12 mouse cellular contexts compared by ENCODE assay signal in the genomic region with DNA sequence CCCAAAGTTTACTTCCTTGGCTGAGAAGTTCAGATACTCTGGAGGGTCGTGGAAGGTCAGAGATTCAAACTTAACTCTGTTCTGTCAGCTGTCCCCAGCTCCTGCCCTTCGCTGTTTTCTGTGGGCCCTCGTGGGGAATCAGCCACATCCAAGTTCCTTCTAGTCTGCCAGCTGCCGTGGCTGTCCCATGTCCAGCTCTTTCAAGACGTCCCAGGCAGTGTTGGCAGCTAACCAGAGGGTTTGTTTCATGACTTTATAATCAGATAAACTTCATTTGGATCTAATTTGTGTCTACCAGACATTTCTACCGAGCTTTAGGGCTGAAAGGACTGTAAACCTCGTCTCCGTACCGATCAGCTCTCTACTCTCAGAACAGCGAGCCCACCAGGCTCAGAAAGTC.
DNase-seq lines count a peak whose midpoint lies in the region; ATAC-seq and TF ChIP-seq lines count a peak whose summit lies in the region.
"Had no signal": no experiment of that assay in that cellular context is flagged by ENCODE, and none has a peak within 500 bp of the region (broad histone marks: within the 10 kb centered on the region; RNA-seq: fewer than 3 reads in every experiment).

No protein-coding gene starts in this region.

- TF ChIP-seq POLR2A in MEL (IDR thresholded peaks at IDR 0.05; ENCODE audit: control insufficient read depth in 1 of 2, insufficient read depth in 1 of 2, low read depth in 1 of 2, low read length in 2 of 2, poor library complexity in 1 of 2), result no peak

- TF ChIP-seq RAD21 in MEL (IDR thresholded peaks at IDR 0.05; ENCODE audit: low read depth, low read length), result no peak

- TF ChIP-seq EP300 in MEL (IDR thresholded peaks at IDR 0.05; ENCODE audit: low read depth in 1 of 2, low read length in 2 of 2), result no peak

- peaks cover 0 to 4% of the 10 kb centered on the region in 2 experiments; a peak in 2 of 4 replicates for H3K4me1 ChIP-seq in MEL (ENCODE audit: control insufficient read depth in 1 of 2, insufficient read depth in 2 of 2, low read length in 2 of 2)
- peaks cover 22% of the 10 kb centered on the region for H3K4me1 ChIP-seq in brown adipose tissue, adult 24 weeks (ENCODE audit: control insufficient read depth, insufficient read depth, insufficient read length, low read length)
- peaks cover 57% of the 10 kb centered on the region for H3K4me1 ChIP-seq in lung, embryonic 16.5 days (replicated peaks; ENCODE audit: control insufficient read depth, insufficient read depth, low read length)

- no peak overlapping the region for H3K4me2 ChIP-seq in lung, embryonic 16.5 days (ENCODE audit: low read depth, low read length)

- peaks cover 17% of the 10 kb centered on the region; the same call in 1 of the 2 replicates for H3K79me2 ChIP-seq in MEL (ENCODE audit: control insufficient read depth, insufficient read depth, low read length, poor library complexity)

- H3K27ac ChIP-seq in MEL (ENCODE audit: control insufficient read depth, low read depth, low read length), result no peak overlapping the region
- peak overlapping the region; percentile 30; the same call in 1 of the 2 replicates for H3K27ac ChIP-seq in brown adipose tissue, adult 24 weeks (replicated peaks; ENCODE audit: low read depth, low read length)
- peak overlapping the region; percentile 26 for H3K27ac ChIP-seq in lung, embryonic 16.5 days (ENCODE audit: low read length)
- H3K27ac ChIP-seq: macrophage had no signal

- H3K9me3 ChIP-seq in MEL (replicated peaks; ENCODE audit: insufficient read depth, low read length), result no peaks in the 10 kb centered on the region
- no peaks in the 10 kb centered on the region for H3K9me3 ChIP-seq in lung, embryonic 16.5 days (ENCODE audit: control insufficient read depth, low read length)

- peak; percentile 34 for ATAC-seq in lung, embryonic 16.5 days (ENCODE audit: low read depth)
- ATAC-seq in erythroid progenitor cell, adult 5-6 weeks (replicated peaks; ENCODE audit: low FRiP score, poor library complexity, severe bottlenecking), result no peak

- 37% methylated on average over 10 of the region's 10 CpGs for WGBS in lung, embryonic 16.5 days

- H3K36me3 ChIP-seq in MEL (ENCODE audit: control insufficient read depth in 1 of 2, insufficient read depth in 2 of 2, low read length in 2 of 2), result peaks cover 0 to 7% of the 10 kb centered on the region in 2 experiments; a peak in 2 of 4 replicates
- no peaks in the 10 kb centered on the region for H3K36me3 ChIP-seq in lung, embryonic 16.5 days (ENCODE audit: control insufficient read depth, insufficient read depth, low read length)

- H3K9ac ChIP-seq in MEL (ENCODE audit: control insufficient read depth, low read depth, low read length, poor library complexity, severe bottlenecking), result no peak overlapping the region
- peak overlapping the region; percentile 11; the same call in 1 of the 2 replicates for H3K9ac ChIP-seq in lung, embryonic 16.5 days (ENCODE audit: low read length)

- no peaks in the 10 kb centered on the region for H3K27me3 ChIP-seq in MEL (ENCODE audit: control insufficient read depth in 1 of 2, insufficient read depth in 2 of 2, low read length in 2 of 2)
- H3K27me3 ChIP-seq in lung, embryonic 16.5 days (ENCODE audit: control insufficient read depth, insufficient read depth, low read depth, low read length), result no peaks in the 10 kb centered on the region

- H3K4me3 ChIP-seq in MEL (ENCODE audit: control insufficient read depth in 1 of 2, insufficient read depth in 1 of 2, low read depth in 2 of 2, low read length in 2 of 2), result no peak overlapping the region
- H3K4me3 ChIP-seq in brown adipose tissue, adult 24 weeks (ENCODE audit: insufficient read depth, low read depth, low read length), result no peak overlapping the region
- no peak overlapping the region for H3K4me3 ChIP-seq in lung, embryonic 16.5 days (ENCODE audit: low read length)

- TF ChIP-seq CTCF in MEL (IDR thresholded peaks at IDR 0.05 in 2 of 3, conservative IDR thresholded peaks at IDR 0.05 in 1 of 3; ENCODE audit: control insufficient read depth in 1 of 3, insufficient read depth in 1 of 3, low read depth in 2 of 3, low read length in 3 of 3, poor library complexity in 1 of 3, severe bottlenecking in 1 of 3), result no peak

- DNase-seq in heart, adult 18-20 months, result peak; percentile 46
- DNase-seq in heart, postnatal 25 days (ENCODE audit: low spot score), result no peak
- peak; percentile 18 for DNase-seq in MEL (ENCODE audit: low read depth, low spot score)
- no peak for DNase-seq in embryo, embryonic 11 days
- no peak for DNase-seq in right cerebral cortex, postnatal 10 days (ENCODE audit: low spot score in 2 of 2)
- DNase-seq: heart, postnatal 10 days; right cerebral cortex, postnatal 25 days; thymus, postnatal 4 days had no signal

- intact Hi-C loops in heart, postnatal 25 days (cut with DNase I), result no loop called here

TF ChIP-seq in MEL, 35 proteins besides CTCF, POLR2A, EP300 and RAD21:
- no peak for TF ChIP-seq ELF1 (IDR thresholded peaks at IDR 0.05; ENCODE audit: low read depth, low read length)
- TF ChIP-seq MXI1 (IDR thresholded peaks at IDR 0.05; ENCODE audit: low read depth, low read length), result no peak
- no peak for TF ChIP-seq POLR2AphosphoS2 (IDR thresholded peaks at IDR 0.05; ENCODE audit: low read length)
- TF ChIP-seq ETS1 (IDR thresholded peaks at IDR 0.05; ENCODE audit: low read depth, low read length), result no peak
- TF ChIP-seq SMC3 (IDR thresholded peaks at IDR 0.05; ENCODE audit: low read depth, low read length), result no peak
- no peak for TF ChIP-seq MYB (IDR thresholded peaks at IDR 0.05; ENCODE audit: low read depth, low read length)
- TF ChIP-seq NELFE (IDR thresholded peaks at IDR 0.05; ENCODE audit: low read depth, low read length), result no peak
- TF ChIP-seq SIN3A (IDR thresholded peaks at IDR 0.05; ENCODE audit: low read length), result no peak
- TF ChIP-seq MAFK (IDR thresholded peaks at IDR 0.05; ENCODE audit: borderline replicate concordance, low read depth, low read length), result no peak
- TF ChIP-seq E2F4 (IDR thresholded peaks at IDR 0.05; ENCODE audit: borderline replicate concordance, low read depth, low read length), result no peak
- TF ChIP-seq MAX (IDR thresholded peaks at IDR 0.05; ENCODE audit: low read length), result no peak
- no peak for TF ChIP-seq ZMIZ1 (IDR thresholded peaks at IDR 0.05; ENCODE audit: low read depth, low read length)
- no peak for TF ChIP-seq UBTF (IDR thresholded peaks at IDR 0.05; ENCODE audit: borderline replicate concordance, insufficient read depth, low read depth, low read length)
- TF ChIP-seq GABPA (IDR thresholded peaks at IDR 0.05; ENCODE audit: low read depth, low read length), result no peak
- TF ChIP-seq USF1 (IDR thresholded peaks at IDR 0.05; ENCODE audit: low read depth, low read length), result no peak
- no peak for TF ChIP-seq BHLHE40 (IDR thresholded peaks at IDR 0.05; ENCODE audit: borderline replicate concordance, low read depth, low read length)

Comparison
In these comparisons a context has a peak if more than half of its experiments do, and no peak if none do; other contexts are left out.
1. DNase-seq: peak in heart, adult 18-20 months (2 of 2) and MEL (single experiment); none in heart, postnatal 25 days (single experiment), embryo, embryonic 11 days (single experiment) and right cerebral cortex, postnatal 10 days (0 of 2).